Mouse (Mus musculus) brain, adult 10 weeks (tissue): ENCODE data around the gene Fcamr. TPM values are rescaled to one million over a fixed set of nuclear protein-coding genes. Genes with fewer than 3 reads are reported as not detected.

Experiments
- polyA plus RNA-seq: library from polyadenylated mRNA; stranded (reverse); fragments of 350-450 nt; fragmentation: Illumina TruSeq; extraction: RNeasy Lipid Tissue Mini Kit (QIAGEN cat#74804); gene quantifications from one replicate; pipeline ENCODE4 v1.2.3, GENCODE M21; 2015; ENCODE audit warnings: low read depth, low replicate concordance

Gene Fcamr
- not detected for polyA plus RNA-seq

DNA sequence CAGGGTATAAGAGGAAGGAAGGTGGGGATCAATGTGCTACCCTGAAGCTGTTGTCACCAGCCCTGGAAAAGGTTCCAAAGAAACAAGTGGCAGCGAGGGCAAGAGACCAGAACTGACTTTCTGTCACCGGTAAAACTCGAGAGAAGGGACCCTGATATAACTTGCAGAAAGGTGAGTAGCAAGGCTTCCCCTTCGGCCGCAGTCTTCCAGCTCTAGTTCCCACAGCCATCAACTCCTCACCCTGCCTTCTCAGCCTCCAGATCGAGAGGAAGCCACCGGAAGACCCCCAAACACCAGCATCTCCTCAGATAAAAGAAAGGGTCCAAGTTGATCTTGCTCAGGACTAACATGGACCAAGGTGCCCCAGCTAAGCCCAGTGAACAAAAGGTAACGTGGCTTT, at the start of gene Fcamr:
Fcamr (plus strand) TSS at position 301 of the 400 bp plus-strand sequence.

DNA sequence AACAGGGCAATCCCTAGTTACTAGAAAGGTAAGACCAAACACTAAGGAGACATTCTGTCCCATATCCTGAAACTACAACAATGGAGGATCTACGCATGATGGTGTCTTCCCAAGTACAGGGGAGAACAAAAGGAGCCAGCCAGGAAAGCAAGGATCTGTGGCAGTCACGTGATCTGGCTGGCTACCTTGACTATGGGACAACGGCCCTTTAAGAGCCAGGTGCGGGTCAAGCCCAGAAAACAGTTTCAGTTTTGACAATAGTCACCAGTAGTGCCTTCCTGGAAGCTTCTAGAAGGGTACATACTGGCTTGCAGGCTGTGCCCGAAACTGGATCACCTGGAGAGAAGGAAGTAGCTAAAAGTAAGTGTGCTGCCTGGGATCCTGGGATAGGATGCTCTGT, 25.7 kb downstream of the Fcamr start, which contains the start of gene Pigr:
Pigr (plus strand) TSS at position 237 of the 400 bp plus-strand sequence.

Other genes starting within 250 kb of the Fcamr start
- gene Zp3r, start 171.3 kb upstream of the Fcamr start, polyA plus RNA-seq: not detected
- gene C4bp, start 139.3 kb upstream of the Fcamr start, polyA plus RNA-seq: 0.30 TPM
- not detected for gene Gm29427, start 85.1 kb upstream of the Fcamr start, polyA plus RNA-seq
- 8.1 TPM for gene Yod1, start 83.6 kb upstream of the Fcamr start, polyA plus RNA-seq
- gene Pfkfb2, start 71.6 kb upstream of the Fcamr start, polyA plus RNA-seq: 29.6 TPM
- 1.8 TPM for gene AA986860, start 68.9 kb upstream of the Fcamr start, polyA plus RNA-seq
- gene Pigr, start 25.8 kb downstream of the Fcamr start, polyA plus RNA-seq: 0.15 TPM
- gene Fcmr, start 64.8 kb downstream of the Fcamr start, polyA plus RNA-seq: not detected
- gene Il24, start 86.6 kb downstream of the Fcamr start, polyA plus RNA-seq: not detected
- gene Il20, start 110.5 kb downstream of the Fcamr start, polyA plus RNA-seq: not detected
- not detected for gene Il19, start 139.2 kb downstream of the Fcamr start, polyA plus RNA-seq
- not detected for gene Il10, start 218.9 kb downstream of the Fcamr start, polyA plus RNA-seq